Comparison of ENCODE assay signal across 9 mouse cellular contexts in the genomic region with DNA sequence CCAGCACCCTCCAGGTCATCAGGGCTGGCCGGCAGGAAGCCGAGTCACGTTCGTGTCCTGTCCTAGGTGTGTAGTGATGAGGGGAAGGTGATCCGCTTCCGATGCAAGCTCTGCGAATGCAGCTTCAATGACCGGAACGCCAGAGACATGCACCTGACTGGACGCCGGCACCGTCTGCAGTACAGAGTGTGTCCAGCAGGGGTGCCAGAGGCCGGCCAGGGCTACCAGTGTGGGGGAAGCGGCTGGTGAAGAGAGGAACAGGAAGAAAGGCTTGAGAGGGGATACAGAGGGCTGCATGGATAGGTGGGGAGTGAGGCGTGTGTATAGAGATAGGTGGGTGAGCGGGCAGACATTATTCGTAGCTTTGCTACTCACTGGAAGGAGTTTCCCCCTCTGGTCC. TPM values are rescaled to one million over a fixed set of nuclear protein-coding genes. Genes with fewer than 3 reads are reported as not detected.
DNase-seq lines count a peak whose midpoint lies in the region; ATAC-seq and TF ChIP-seq lines count a peak whose summit lies in the region.
"Had no signal": no experiment of that assay in that cellular context is flagged by ENCODE, and none has a peak within 500 bp of the region (broad histone marks: within the 10 kb centered on the region; RNA-seq: fewer than 3 reads in every experiment).

No protein-coding gene starts in this region.

- no peak overlapping the region for H3K4me3 ChIP-seq in testis, adult 2 months (ENCODE audit: control insufficient read depth, low read depth, low read length)
- H3K4me3 ChIP-seq in kidney, adult 2 months (ENCODE audit: insufficient read depth, low read depth, low read length): no peak overlapping the region
- H3K4me3 ChIP-seq in liver, embryonic 13.5 days (replicated peaks): no peak overlapping the region
- H3K4me3 ChIP-seq in stomach, embryonic 15.5 days (replicated peaks): no peak overlapping the region

- no peak overlapping the region for H3K9ac ChIP-seq in liver, embryonic 13.5 days
- no peak overlapping the region for H3K9ac ChIP-seq in stomach, embryonic 15.5 days

- H3K36me3 ChIP-seq in testis, adult 2 months (ENCODE audit: control insufficient read depth, insufficient read depth, low read length): no peaks in the 10 kb centered on the region
- H3K36me3 ChIP-seq in kidney, adult 2 months (ENCODE audit: control insufficient read depth, insufficient read depth, low read length): no peaks in the 10 kb centered on the region
- H3K36me3 ChIP-seq in liver, embryonic 13.5 days: no peaks in the 10 kb centered on the region
- no peaks in the 10 kb centered on the region for H3K36me3 ChIP-seq in stomach, embryonic 15.5 days

- DNase-seq in testis, postnatal 14 days (ENCODE audit: low spot score): no peak
- peak; percentile 68 to 77 for DNase-seq in gastrocnemius, postnatal 4 days (ENCODE audit: low spot score in 2 of 2)
- DNase-seq in kidney, adult 2 months: peak; percentile 78
- peak; percentile 58 for DNase-seq in liver, embryonic 13.5 days

- TF ChIP-seq POLR2A in testis, adult 2 months (IDR thresholded peaks at IDR 0.05; ENCODE audit: control insufficient read depth, low read depth, low read length): no peak
- TF ChIP-seq POLR2A in kidney, adult 2 months (IDR thresholded peaks at IDR 0.05; ENCODE audit: low read depth, low read length): no peak

- no peaks in the 10 kb centered on the region for H3K9me3 ChIP-seq in liver, embryonic 13.5 days (replicated peaks)
- no peaks in the 10 kb centered on the region for H3K9me3 ChIP-seq in stomach, embryonic 15.5 days

- ATAC-seq in common myeloid progenitor, adult 5-6 weeks (replicated peaks; ENCODE audit: low read depth, poor library complexity, severe bottlenecking): peak; percentile 95
- ATAC-seq in liver, embryonic 13.5 days (ENCODE audit: low read depth): peak; percentile 32; the same call in 1 of the 2 replicates
- peak; percentile 84 for ATAC-seq in monocyte, adult 5-6 weeks (replicated peaks; ENCODE audit: insufficient number of reproducible peaks, low FRiP score, low TSS enrichment, poor library complexity, severe bottlenecking)
- ATAC-seq in stomach, embryonic 15.5 days (ENCODE audit: insufficient read depth, low FRiP score, low read depth): peak; percentile 67; the same call in 1 of the 2 replicates

- H3K27ac ChIP-seq in testis, adult 2 months (ENCODE audit: control insufficient read depth, insufficient read depth, low read depth, low read length): no peak overlapping the region
- no peak overlapping the region for H3K27ac ChIP-seq in kidney, adult 2 months (ENCODE audit: insufficient read depth, low read depth, low read length)
- H3K27ac ChIP-seq in liver, embryonic 13.5 days: no peak overlapping the region
- H3K27ac ChIP-seq in stomach, embryonic 15.5 days: no peak overlapping the region
- H3K27ac ChIP-seq: macrophage had no signal

- TF ChIP-seq CTCF in testis, adult 2 months (IDR thresholded peaks at IDR 0.05; ENCODE audit: control insufficient read depth, insufficient read depth, insufficient replicate concordance, low read depth, low read length): peak; percentile 80
- TF ChIP-seq CTCF in kidney, adult 2 months (conservative IDR thresholded peaks at IDR 0.05; ENCODE audit: insufficient read depth, insufficient read length, low read depth, low read length): peak; percentile 87

- H3K4me1 ChIP-seq in testis, adult 2 months (ENCODE audit: control insufficient read depth, insufficient read depth, low read length): peaks cover 10% of the 10 kb centered on the region
- H3K4me1 ChIP-seq in kidney, adult 2 months (ENCODE audit: control insufficient read depth, insufficient read depth, low read length): no peaks in the 10 kb centered on the region
- H3K4me1 ChIP-seq in liver, embryonic 13.5 days (replicated peaks): peaks cover 15% of the 10 kb centered on the region
- H3K4me1 ChIP-seq in stomach, embryonic 15.5 days: 0 out of 2 replicates have a peak, but pooled peaks cover 3% of the 10 kb centered on the region

- H3K27me3 ChIP-seq in testis, adult 2 months (ENCODE audit: control insufficient read depth, insufficient read depth, low read length): no peaks in the 10 kb centered on the region
- peaks cover 2% of the 10 kb centered on the region for H3K27me3 ChIP-seq in kidney, adult 2 months (replicated peaks; ENCODE audit: control insufficient read depth, insufficient read depth, low read length)
- H3K27me3 ChIP-seq in liver, embryonic 13.5 days: peaks cover 59% of the 10 kb centered on the region
- H3K27me3 ChIP-seq in stomach, embryonic 15.5 days (replicated peaks): peaks cover 17% of the 10 kb centered on the region

- no peak overlapping the region for H3K4me2 ChIP-seq in liver, embryonic 13.5 days
- H3K4me2 ChIP-seq in stomach, embryonic 15.5 days: 0 out of 2 replicates have a peak overlapping the region, but pooled peaks have one; percentile 13

- WGBS in kidney, adult 2 months: 8% methylated on average over 17 of the region's 17 CpGs
- 7% methylated on average over 17 of the region's 17 CpGs for WGBS in liver, embryonic 13.5 days (ENCODE audit: insufficient replicate concordance)
- WGBS in stomach, embryonic 15.5 days: 9% methylated on average over 17 of the region's 17 CpGs

RNA-seq across cellular contexts. Expression of a gene that starts 8.1 kb away (rescaled TPM):
- polyA plus RNA-seq in testis, adult 2 months (2012; rRNA removed): 3.0 and 3.5 TPM in 2 replicates
- total RNA-seq in common myeloid progenitor, adult 5-6 weeks (2017): 19.7 and 20.3 TPM in 2 replicates
- under 1 TPM; 0.34 to 0.78 TPM for total RNA-seq in gastrocnemius, postnatal 4 days (2021)
- polyA plus RNA-seq in kidney, adult 2 months (2012; rRNA removed): 0.57 and 1.5 TPM in 2 replicates
- polyA plus RNA-seq in liver, embryonic 13.5 days (2015; fragmentation: Nextera tagmentation; extraction: Ambion mirVana): 1.2 and 1.8 TPM in 2 replicates
- 10.2 to 29.6 TPM (median 11.9 TPM) in 3 replicates for total RNA-seq in monocyte, adult 5-6 weeks (2017)
- 3.4 and 3.8 TPM in 2 replicates for polyA plus RNA-seq in stomach, embryonic 15.5 days (2015; fragmentation: Nextera tagmentation; extraction: Ambion mirVana)

RNA-seq across cellular contexts. Expression of a gene that starts 11.6 kb away (rescaled TPM):
- polyA plus RNA-seq in testis, adult 2 months (2012; rRNA removed): 11.6 and 12.5 TPM in 2 replicates
- total RNA-seq in common myeloid progenitor, adult 5-6 weeks (2017): 0.19 TPM in 1 of 2 replicates, not detected in the other
- 1 to 10 TPM; 4.3 to 5.6 TPM for total RNA-seq in gastrocnemius, postnatal 4 days (2021)
- polyA plus RNA-seq in kidney, adult 2 months (2012; rRNA removed): 4.6 and 6.0 TPM in 2 replicates
- polyA plus RNA-seq in liver, embryonic 13.5 days (2015; fragmentation: Nextera tagmentation; extraction: Ambion mirVana): 0.28 and 0.43 TPM in 2 replicates
- 0.10 to 0.58 TPM in 2 of 3 replicates, not detected in the other for total RNA-seq in monocyte, adult 5-6 weeks (2017)
- 8.8 and 10.4 TPM in 2 replicates for polyA plus RNA-seq in stomach, embryonic 15.5 days (2015; fragmentation: Nextera tagmentation; extraction: Ambion mirVana)

RNA-seq across cellular contexts. Expression of a gene that starts 14.0 kb away (rescaled TPM):
- polyA plus RNA-seq in testis, adult 2 months (2012; rRNA removed): 0.25 and 0.26 TPM in 2 replicates
- total RNA-seq in common myeloid progenitor, adult 5-6 weeks (2017): not detected in 2 replicates
- under 1 TPM; 0.08 to 0.12 TPM for total RNA-seq in gastrocnemius, postnatal 4 days (2021)
- 0.05 and 0.39 TPM in 2 replicates for polyA plus RNA-seq in kidney, adult 2 months (2012; rRNA removed)
- 0.05 and 0.08 TPM in 2 replicates for polyA plus RNA-seq in liver, embryonic 13.5 days (2015; fragmentation: Nextera tagmentation; extraction: Ambion mirVana)
- not detected in 3 replicates for total RNA-seq in monocyte, adult 5-6 weeks (2017)
- 1.6 and 1.9 TPM in 2 replicates for polyA plus RNA-seq in stomach, embryonic 15.5 days (2015; fragmentation: Nextera tagmentation; extraction: Ambion mirVana)
- polyA plus RNA-seq: macrophage had no signal

RNA-seq across cellular contexts. Expression of a gene that starts 22.1 kb away (rescaled TPM):
- polyA plus RNA-seq in testis, adult 2 months (2012; rRNA removed): 181 and 261 TPM in 2 replicates
- 132 and 198 TPM in 2 replicates for total RNA-seq in common myeloid progenitor, adult 5-6 weeks (2017)
- 10 to 100 TPM; 90.0 to 97.6 TPM for total RNA-seq in gastrocnemius, postnatal 4 days (2021)
- 130 TPM in 2 replicates for polyA plus RNA-seq in kidney, adult 2 months (2012; rRNA removed)
- 130 and 134 TPM in 2 replicates for polyA plus RNA-seq in liver, embryonic 13.5 days (2015; fragmentation: Nextera tagmentation; extraction: Ambion mirVana)
- 77.4 to 89.3 TPM (median 78.0 TPM) in 3 replicates for total RNA-seq in monocyte, adult 5-6 weeks (2017)
- polyA plus RNA-seq in stomach, embryonic 15.5 days (2015; fragmentation: Nextera tagmentation; extraction: Ambion mirVana): 217 and 233 TPM in 2 replicates

RNA-seq across cellular contexts. Expression of a gene that starts 22.2 kb away (rescaled TPM):
- polyA plus RNA-seq in testis, adult 2 months (2012; rRNA removed): 53.5 and 77.2 TPM in 2 replicates
- total RNA-seq in common myeloid progenitor, adult 5-6 weeks (2017): 12.1 and 14.5 TPM in 2 replicates
- 10 to 100 TPM; 49.2 to 50.2 TPM for total RNA-seq in gastrocnemius, postnatal 4 days (2021)
- polyA plus RNA-seq in kidney, adult 2 months (2012; rRNA removed): 142 and 147 TPM in 2 replicates
- 24.5 and 26.7 TPM in 2 replicates for polyA plus RNA-seq in liver, embryonic 13.5 days (2015; fragmentation: Nextera tagmentation; extraction: Ambion mirVana)
- total RNA-seq in monocyte, adult 5-6 weeks (2017): 8.9 to 13.4 TPM (median 11.5 TPM) in 3 replicates
- polyA plus RNA-seq in stomach, embryonic 15.5 days (2015; fragmentation: Nextera tagmentation; extraction: Ambion mirVana): 54.4 and 58.1 TPM in 2 replicates

Comparison
In these comparisons a context has a peak if more than half of its experiments do, and no peak if none do; other contexts are left out.
1. ATAC-seq: peak in every context shown above with its lines; median percentile 95 in common myeloid progenitor, adult 5-6 weeks; 84 in monocyte, adult 5-6 weeks; 67 in stomach, embryonic 15.5 days; 32 in liver, embryonic 13.5 days.